Mouse (Mus musculus) megakaryocyte, adult 5-6 weeks (primary cell): ENCODE measurements around the gene Rbm14. TPM values are rescaled to one million over a fixed set of nuclear protein-coding genes. Genes with fewer than 3 reads are reported as not detected.
A peak's percentile ranks its signal among the peaks of the same experiment; 100 is the strongest.
"Not testable (repeated sequence)": the region's sequence is repeated elsewhere in the genome, so short reads cannot be mapped to it uniquely, and the experiment has no call there.

Experiments
- ATAC-seq: 2 replicates; pipeline ENCODE4 v1.8.0; 2016; ENCODE audit warnings: mild to moderate bottlenecking, inconsistent platforms; ENCODE audit not compliant: poor library complexity, severe bottlenecking
- total RNA-seq, 2 experiments: library from RNA; stranded (forward) in 1 of 2; stranded (reverse) in 1 of 2; fragments of 153-499, 151-499 nt in 1 of 2; fragments of 221-1000, 200-1000 nt in 1 of 2; gene quantifications; 2 replicates each; pipeline versions ENCODE4 v1.2.3 to v1.2.4; 2015 to 2017

Gene Rbm14
- total RNA-seq, 2 experiments from 2014 or later = 13.8 to 30.6 TPM

- no peak for ATAC-seq
These were observed 5.9 kb upstream of the Rbm14 start for GRCm38 (mm10) chr19:4817182-4817835.

- ATAC-seq = no peak
These were observed 1.6 kb upstream of the Rbm14 start for GRCm38 (mm10) chr19:4813015-4813414.

GRCm38 (mm10) chr19:4812334-4812949 is 1.0 kb upstream of the Rbm14 start:
- not testable (repeated sequence) for ATAC-seq

- ATAC-seq = no peak
These were observed 442 bp upstream of the Rbm14 start for GRCm38 (mm10) chr19:4811909-4812242.

GRCm38 (mm10) chr19:4810746-4811062 is 730 bp downstream of the Rbm14 start:
- ATAC-seq = no peak

GRCm38 (mm10) chr19:4810309-4810708 is 1.1 kb downstream of the Rbm14 start:
- no peak for ATAC-seq

GRCm38 (mm10) chr19:4803283-4803682 is 8.2 kb downstream of the Rbm14 start:
- no peak for ATAC-seq

GRCm38 (mm10) chr19:4802691-4803091 is 8.7 kb downstream of the Rbm14 start:
- no peak for ATAC-seq

- ATAC-seq = no peak
These were observed 12.4 kb downstream of the Rbm14 start for GRCm38 (mm10) chr19:4799083-4799482.

GRCm38 (mm10) chr19:4797846-4798245 is 13.6 kb downstream of the Rbm14 start:
- ATAC-seq = no peak

- no peak for ATAC-seq
These were observed 15.5 kb downstream of the Rbm14 start for GRCm38 (mm10) chr19:4795929-4796328.

GRCm38 (mm10) chr19:4793831-4794422 is 17.5 kb downstream of the Rbm14 start, which contains the start of gene Rbm4:
Gene Rbm4, minus strand, starts transcription at chr19:4793901.
- peak; percentile 99 for ATAC-seq

GRCm38 (mm10) chr19:4793281-4793830 is 18.1 kb downstream of the Rbm14 start:
- ATAC-seq = no peak

GRCm38 (mm10) chr19:4786313-4786712 is 25.1 kb downstream of the Rbm14 start:
- no peak for ATAC-seq

- ATAC-seq = no peak
These were observed 26.2 kb downstream of the Rbm14 start for GRCm38 (mm10) chr19:4785206-4785605.

- no peak for ATAC-seq
These were observed 28.5 kb downstream of the Rbm14 start for GRCm38 (mm10) chr19:4782891-4783290.

- no peak for ATAC-seq
These were observed 38.6 kb downstream of the Rbm14 start for GRCm38 (mm10) chr19:4772785-4773184.

GRCm38 (mm10) chr19:4767507-4768148 is 43.8 kb downstream of the Rbm14 start:
- no peak for ATAC-seq

- no peak for ATAC-seq
These were observed 48.6 kb downstream of the Rbm14 start for GRCm38 (mm10) chr19:4762876-4763275.

GRCm38 (mm10) chr19:4760544-4760943 is 50.9 kb downstream of the Rbm14 start:
- ATAC-seq = not testable (repeated sequence)

- no peak for ATAC-seq
These were observed 54.5 kb downstream of the Rbm14 start for GRCm38 (mm10) chr19:4756921-4757320.
